Mouse (Mus musculus) heart, embryonic 13.5 days (tissue): Measurements from ENCODE around the gene Yipf1. TPM values are rescaled to one million over a fixed set of nuclear protein-coding genes. Genes with fewer than 3 reads are reported as not detected.

Experiments used
- ATAC-seq: fragments of 200-750 bp; cut with Nextera tagmentation; 2 replicates; pipeline ENCODE4 v1.8.0; 2017; ENCODE audit warnings: moderate TSS enrichment; ENCODE audit not compliant: insufficient number of reproducible peaks, low FRiP score, low TSS enrichment; ENCODE audit errors: extremely low read depth
- H3K27ac ChIP-seq: fragments of 300-500 bp; sonication (generic); replicated peaks from 2 replicates; pipeline ENCODE4 v1.5.1; 2015; ENCODE audit warnings: moderate library complexity, mild to moderate bottlenecking, inconsistent platforms
- H3K27me3 ChIP-seq: fragments of 300-500 bp; sonication (generic); replicated peaks from 2 replicates; pipeline ENCODE4 v1.6.1; 2015; ENCODE audit warnings: mild to moderate bottlenecking, inconsistent platforms
- H3K36me3 ChIP-seq: fragments of 300-500 bp; sonication (generic); 2 replicates; pipeline ENCODE4 v1.6.1; 2015; ENCODE audit warnings: mild to moderate bottlenecking, inconsistent platforms
- H3K4me1 ChIP-seq: fragments of 300-500 bp; sonication (generic); 2 replicates; pipeline ENCODE4 v1.6.1; 2015; ENCODE audit warnings: inconsistent platforms
- H3K4me2 ChIP-seq: fragments of 300-500 bp; sonication (generic); 2 replicates; pipeline ENCODE4 v1.6.1; 2015; ENCODE audit warnings: inconsistent platforms, mild to moderate bottlenecking, moderate library complexity
- H3K4me3 ChIP-seq: fragments of 300-500 bp; sonication (generic); 2 replicates; pipeline ENCODE4 v1.5.1; 2015; ENCODE audit warnings: moderate library complexity, mild to moderate bottlenecking, inconsistent platforms
- H3K9ac ChIP-seq: fragments of 300-500 bp; sonication (generic); 2 replicates; pipeline ENCODE4 v1.6.1; 2015; ENCODE audit warnings: inconsistent platforms, mild to moderate bottlenecking, moderate library complexity
- H3K9me3 ChIP-seq: fragments of 300-500 bp; sonication (generic); 2 replicates; pipeline ENCODE4 v1.6.1; 2016; ENCODE audit warnings: inconsistent platforms
- WGBS: fragments of 180-500 bp; shearing (Covaris S2); methylation state at CpG from one replicate; pipeline ENCODE4 v1.1.7; 2015; ENCODE audit warnings: mixed read lengths; 5-methylcytosine and 5-hydroxymethylcytosine counted together
- polyA plus RNA-seq: library from polyadenylated mRNA; unstranded; fragments of >200 nt; fragmentation: Nextera tagmentation; extraction: Ambion mirVana; gene quantifications from 2 replicates; pipeline ENCODE4 v1.2.1, GENCODE M21; 2015

Gene Yipf1
- 42.7 and 44.3 TPM in 2 replicates for polyA plus RNA-seq

DNA sequence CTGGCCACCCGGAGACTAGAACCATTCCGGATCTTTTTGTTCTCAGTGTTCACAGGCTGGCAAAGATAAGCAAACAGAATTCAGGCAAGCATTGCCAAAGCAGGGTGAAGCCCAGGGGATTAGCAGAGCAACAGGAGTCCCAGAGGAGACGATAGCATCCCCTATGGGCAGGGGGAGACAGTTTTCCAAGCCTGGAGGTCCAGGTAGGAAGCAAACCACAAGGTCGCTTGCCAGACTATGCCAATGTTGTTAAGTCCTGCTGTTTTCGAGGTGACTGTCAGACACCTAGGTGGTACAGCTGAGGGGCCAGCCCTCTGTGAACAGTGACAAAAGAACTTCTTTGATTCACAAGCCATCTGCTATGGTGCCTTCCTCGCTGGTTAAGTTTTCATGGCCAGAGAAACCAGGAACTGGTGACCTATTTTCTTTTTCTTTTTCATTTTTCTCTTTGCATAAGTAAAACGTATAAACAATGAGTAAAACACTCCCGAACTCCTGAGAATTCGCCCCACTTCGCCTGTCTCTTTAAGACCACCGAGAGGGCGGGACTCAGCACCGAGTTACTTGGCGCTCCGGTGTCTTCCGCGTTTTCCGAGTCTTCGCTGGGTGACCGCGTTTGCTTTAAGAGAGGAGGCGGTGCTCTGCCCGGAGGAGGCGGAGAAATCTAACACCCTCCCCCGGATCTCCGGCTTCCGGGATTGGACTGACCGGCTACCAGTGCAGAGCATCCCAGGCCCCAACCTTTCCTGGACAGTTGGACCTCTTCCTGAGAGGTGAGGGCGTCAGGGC is at the start of gene Yipf1:
Yipf1 (plus strand) TSS at position 674 of the 789 bp plus-strand sequence.
- H3K36me3 ChIP-seq: peaks cover 31% of the 10 kb centered on the region
- peak within 1 kb of the TSS; percentile 33 for H3K27ac ChIP-seq
- WGBS: under 1% methylated on average over 29 of the region's 29 CpGs
- H3K9ac ChIP-seq: peak within 1 kb of the TSS; percentile 84
- peak; percentile 74 for ATAC-seq
- peak within 1 kb of the TSS; percentile 80 for H3K4me3 ChIP-seq
- H3K4me1 ChIP-seq: peaks cover 12% of the 10 kb centered on the region
- H3K9me3 ChIP-seq: no peaks in the 10 kb centered on the region
- H3K27me3 ChIP-seq: no peaks in the 10 kb centered on the region
- H3K4me2 ChIP-seq: peak within 1 kb of the TSS; percentile 85

DNA sequence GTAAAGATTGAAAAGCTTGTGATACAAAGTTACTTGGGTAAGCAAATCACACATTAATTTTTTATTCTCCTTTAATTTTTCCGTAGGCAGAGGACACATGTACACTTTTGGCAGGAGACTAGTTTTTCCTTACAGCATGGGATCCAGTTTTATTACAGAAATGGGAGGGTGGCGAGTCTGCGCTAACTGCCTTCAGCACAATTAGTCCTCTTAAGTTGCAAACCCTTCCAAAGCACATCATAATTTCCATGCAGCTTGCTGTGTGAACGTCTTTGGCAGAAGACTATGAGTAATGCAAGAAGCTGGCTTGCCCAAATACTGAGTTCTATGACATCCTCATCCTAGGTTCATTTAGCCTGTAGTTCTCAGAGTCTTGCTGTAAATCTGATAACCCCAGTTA is 40.5 kb upstream of the Yipf1 start:
- no peak for ATAC-seq
- 71% methylated on average over 4 of the region's 4 CpGs for WGBS
- no peak overlapping the region for H3K27ac ChIP-seq
- H3K4me2 ChIP-seq: no peak overlapping the region
- H3K4me3 ChIP-seq: no peak overlapping the region
- H3K36me3 ChIP-seq: peaks cover 9% of the 10 kb centered on the region; the same call in 1 of the 2 replicates
- H3K9ac ChIP-seq: no peak overlapping the region
- H3K4me1 ChIP-seq: peaks cover 13% of the 10 kb centered on the region
- H3K27me3 ChIP-seq: no peaks in the 10 kb centered on the region; the same call in 1 of the 2 replicates
- no peaks in the 10 kb centered on the region for H3K9me3 ChIP-seq

DNA sequence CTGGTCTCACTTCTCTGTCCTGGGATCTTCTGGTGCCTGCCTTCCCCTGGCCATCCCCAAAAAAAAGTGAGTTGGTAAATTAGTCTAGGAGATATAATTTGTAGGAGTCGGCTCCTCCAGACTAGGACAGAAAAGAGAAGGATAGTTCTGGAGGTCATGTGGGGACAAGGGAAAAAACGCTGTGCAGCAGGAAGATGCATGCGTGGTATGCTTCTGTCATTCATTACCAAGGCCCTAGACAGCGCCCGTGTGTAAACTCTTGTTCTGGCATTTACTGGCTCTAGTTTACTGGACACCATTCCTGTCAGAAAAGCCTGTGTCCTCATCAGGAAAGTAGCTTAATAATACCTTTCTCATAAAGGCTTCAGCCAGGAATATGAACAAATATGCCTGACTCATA is 39.7 kb upstream of the Yipf1 start:
- Histone ChIP-seq H3K27ac (no peak overlapping the region), H3K4me2 (no peak overlapping the region), H3K4me3 (no peak overlapping the region), H3K9ac (no peak overlapping the region), H3K27me3 (no peaks in the 10 kb centered on the region; the same call in 1 of the 2 replicates), H3K36me3 (peaks cover 6% of the 10 kb centered on the region; the same call in 1 of the 2 replicates), H3K9me3 (no peaks in the 10 kb centered on the region), H3K4me1 (peaks cover 13% of the 10 kb centered on the region)
- 68% methylated on average over 5 of the region's 5 CpGs for WGBS
- ATAC-seq: no peak

DNA sequence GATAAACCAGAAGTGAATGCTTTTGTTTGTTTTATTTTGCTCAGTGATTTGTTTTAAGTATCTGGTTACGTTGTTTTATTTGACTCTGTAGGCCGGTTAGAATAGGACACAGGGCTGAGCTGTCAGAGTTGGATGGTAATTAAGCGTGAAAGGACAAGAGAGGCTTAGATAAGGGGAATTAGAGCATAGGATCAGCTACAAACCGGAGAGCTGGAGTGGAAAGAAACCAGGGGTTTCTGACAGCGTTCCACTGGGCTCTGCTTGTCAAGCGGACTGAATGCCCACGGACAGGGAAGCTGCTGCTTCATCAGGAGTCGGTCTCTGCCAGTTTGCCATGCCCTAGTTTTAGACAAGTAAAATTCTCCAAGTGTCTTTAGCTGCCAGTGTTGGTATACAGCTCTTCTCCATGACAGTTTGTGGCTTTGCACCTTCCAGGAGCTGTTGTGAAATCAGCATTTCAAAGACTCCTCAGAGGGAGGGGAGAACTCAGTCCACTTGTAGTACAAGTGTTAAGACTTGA is 35.9 kb upstream of the Yipf1 start:
- Histone ChIP-seq H3K27ac (no peak overlapping the region), H3K4me3 (no peak overlapping the region), H3K4me2 (0 out of 2 replicates have a peak overlapping the region, but pooled peaks have one; percentile 8), H3K9me3 (no peaks in the 10 kb centered on the region), H3K9ac (no peak overlapping the region), H3K4me1 (peaks cover 4% of the 10 kb centered on the region; the same call in 1 of the 2 replicates), H3K27me3 (no peaks in the 10 kb centered on the region; the same call in 1 of the 2 replicates), H3K36me3 (peaks cover 19% of the 10 kb centered on the region)
- 23% methylated on average over 8 of the region's 8 CpGs for WGBS
- no peak for ATAC-seq

DNA sequence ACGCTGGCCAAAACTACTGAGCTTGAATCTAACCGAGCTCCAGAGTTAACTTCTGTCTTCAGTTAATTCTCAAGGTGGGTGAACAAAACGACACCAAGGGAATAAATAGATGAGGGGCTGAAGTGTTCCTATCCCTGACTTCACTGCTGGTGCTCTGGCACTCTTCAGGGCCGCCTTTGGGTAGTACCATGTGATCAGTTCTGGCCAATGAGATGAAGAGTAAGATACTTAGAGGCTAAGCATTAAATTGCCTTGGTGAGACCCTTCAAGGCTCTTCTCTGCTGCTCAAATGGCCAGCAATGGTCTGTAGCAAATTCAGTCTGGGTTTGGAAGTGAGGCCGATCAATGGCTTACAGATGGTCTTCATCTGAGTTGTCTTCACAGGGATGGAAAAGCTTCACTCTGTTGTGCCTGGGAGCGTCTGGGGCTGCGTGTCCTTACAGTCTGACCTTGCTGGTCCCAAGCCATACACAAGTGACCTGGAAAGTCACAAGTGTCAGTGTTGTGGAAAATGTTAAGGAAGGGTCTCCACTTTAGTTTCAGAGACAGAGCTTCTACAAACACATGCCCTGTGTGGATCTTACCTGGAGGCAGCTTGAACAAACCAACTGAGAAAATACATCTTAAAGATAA is 33.2 kb upstream of the Yipf1 start:
- 67% methylated on average over 7 of the region's 7 CpGs for WGBS
- no peak for ATAC-seq

DNA sequence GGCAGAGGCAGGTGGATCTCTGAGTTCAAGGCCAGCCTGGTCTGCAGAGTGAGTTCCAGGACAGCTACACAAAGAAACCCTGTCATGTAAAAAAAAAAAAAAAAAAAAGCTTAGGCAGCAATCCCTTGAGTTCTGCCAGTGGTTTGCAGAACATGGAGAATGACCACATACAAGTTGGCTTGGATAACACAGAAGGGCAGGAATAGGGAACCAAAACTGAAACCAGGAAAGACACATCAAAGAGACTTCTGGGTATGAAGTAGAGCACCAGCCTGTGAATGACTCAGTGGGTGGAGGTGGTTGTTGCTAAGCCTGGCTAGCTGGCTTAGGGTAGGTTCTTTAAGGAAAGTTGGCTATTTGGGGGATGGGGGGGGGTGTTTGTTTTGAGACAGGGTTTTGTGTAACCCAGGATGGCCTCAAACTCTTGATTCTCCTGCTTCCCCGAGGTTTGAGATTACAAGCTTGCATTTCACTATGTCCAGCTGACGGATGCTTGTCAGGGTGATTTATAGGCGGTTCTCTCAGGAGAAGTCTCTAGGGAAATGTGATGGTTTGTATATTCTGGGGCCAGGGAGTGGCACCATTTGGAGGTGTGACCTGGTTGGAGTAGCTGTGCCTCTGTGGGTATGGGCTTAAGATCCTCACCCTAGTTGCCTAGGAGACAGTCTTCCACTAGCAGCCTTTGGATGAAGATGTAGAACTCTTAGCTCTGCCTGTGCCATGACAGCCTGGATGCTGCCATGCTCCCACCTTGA is 28.5 kb upstream of the Yipf1 start:
- H3K27ac ChIP-seq: no peak overlapping the region
- no peaks in the 10 kb centered on the region for H3K4me1 ChIP-seq
- no peak overlapping the region for H3K4me3 ChIP-seq
- 63% methylated on average over 3 of the region's 3 CpGs for WGBS
- no peaks in the 10 kb centered on the region for H3K9me3 ChIP-seq
- H3K4me2 ChIP-seq: no peak overlapping the region
- no peak for ATAC-seq
- peaks cover 11% of the 10 kb centered on the region; the same call in 1 of the 2 replicates for H3K36me3 ChIP-seq
- H3K9ac ChIP-seq: no peak overlapping the region
- H3K27me3 ChIP-seq: no peaks in the 10 kb centered on the region

More for the DNA sequence above, 33.2 kb upstream of the Yipf1 start:
- H3K9me3 ChIP-seq: no peaks in the 10 kb centered on the region
- H3K4me1 ChIP-seq: peaks cover 4% of the 10 kb centered on the region; the same call in 1 of the 2 replicates
- H3K4me3 ChIP-seq: no peak overlapping the region
- peaks cover 19% of the 10 kb centered on the region for H3K36me3 ChIP-seq
- no peaks in the 10 kb centered on the region; the same call in 1 of the 2 replicates for H3K27me3 ChIP-seq
- H3K27ac ChIP-seq: no peak overlapping the region
- H3K4me2 ChIP-seq: no peak overlapping the region
- H3K9ac ChIP-seq: no peak overlapping the region

DNA sequence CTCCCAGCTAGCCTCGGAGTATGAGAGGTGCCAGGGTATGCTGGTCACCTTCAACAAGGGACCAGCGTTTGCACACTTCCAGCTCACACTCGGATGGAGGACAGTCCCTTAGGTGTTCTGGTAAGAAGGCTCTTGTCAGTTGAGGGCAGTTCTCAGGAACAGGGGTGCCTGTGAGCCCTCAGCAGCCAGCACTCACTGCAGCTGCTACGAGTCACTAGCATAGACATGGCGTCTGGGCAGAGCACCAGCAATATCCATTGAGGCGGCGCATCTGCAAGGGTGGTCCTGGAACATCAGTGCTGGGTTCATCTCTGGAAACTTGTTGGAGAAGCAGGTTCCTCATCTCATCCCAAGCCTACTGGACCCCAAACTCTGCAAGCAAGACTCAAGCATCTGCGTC is 27.8 kb upstream of the Yipf1 start:
- Histone ChIP-seq H3K4me2 (no peak overlapping the region), H3K27ac (no peak overlapping the region), H3K36me3 (0 out of 2 replicates have a peak, but pooled peaks cover 3% of the 10 kb centered on the region), H3K4me3 (no peak overlapping the region), H3K4me1 (no peaks in the 10 kb centered on the region), H3K27me3 (no peaks in the 10 kb centered on the region), H3K9ac (no peak overlapping the region), H3K9me3 (no peaks in the 10 kb centered on the region)
- WGBS: 85% methylated on average over 8 of the region's 8 CpGs
- no peak for ATAC-seq

DNA sequence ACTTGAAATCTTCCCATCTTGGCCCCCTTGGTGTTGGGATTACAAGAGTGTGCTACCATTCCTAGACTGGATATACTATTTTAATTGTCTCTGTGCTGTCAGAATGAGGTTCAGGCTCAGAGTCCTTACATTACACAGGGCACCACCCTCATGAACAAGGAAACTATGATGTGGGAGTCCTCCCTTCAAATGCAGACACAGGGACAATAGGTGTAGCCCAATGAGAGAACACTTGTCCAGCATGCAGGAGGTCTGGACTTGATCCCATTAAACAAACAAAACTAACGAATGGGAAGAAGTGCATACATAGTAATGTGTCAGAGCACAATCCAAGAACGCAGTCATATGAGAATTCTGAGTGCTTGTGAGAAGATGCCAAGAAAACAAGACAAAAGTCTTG is 26.6 kb upstream of the Yipf1 start:
- H3K9ac ChIP-seq: no peak overlapping the region
- H3K4me2 ChIP-seq: no peak overlapping the region
- no peak overlapping the region for H3K4me3 ChIP-seq
- H3K9me3 ChIP-seq: no peaks in the 10 kb centered on the region
- no peak for ATAC-seq
- no peaks in the 10 kb centered on the region for H3K27me3 ChIP-seq
- 78% methylated on average over 2 of the region's 2 CpGs for WGBS
- H3K27ac ChIP-seq: no peak overlapping the region
- H3K36me3 ChIP-seq: 0 out of 2 replicates have a peak, but pooled peaks cover 3% of the 10 kb centered on the region
- no peaks in the 10 kb centered on the region for H3K4me1 ChIP-seq

DNA sequence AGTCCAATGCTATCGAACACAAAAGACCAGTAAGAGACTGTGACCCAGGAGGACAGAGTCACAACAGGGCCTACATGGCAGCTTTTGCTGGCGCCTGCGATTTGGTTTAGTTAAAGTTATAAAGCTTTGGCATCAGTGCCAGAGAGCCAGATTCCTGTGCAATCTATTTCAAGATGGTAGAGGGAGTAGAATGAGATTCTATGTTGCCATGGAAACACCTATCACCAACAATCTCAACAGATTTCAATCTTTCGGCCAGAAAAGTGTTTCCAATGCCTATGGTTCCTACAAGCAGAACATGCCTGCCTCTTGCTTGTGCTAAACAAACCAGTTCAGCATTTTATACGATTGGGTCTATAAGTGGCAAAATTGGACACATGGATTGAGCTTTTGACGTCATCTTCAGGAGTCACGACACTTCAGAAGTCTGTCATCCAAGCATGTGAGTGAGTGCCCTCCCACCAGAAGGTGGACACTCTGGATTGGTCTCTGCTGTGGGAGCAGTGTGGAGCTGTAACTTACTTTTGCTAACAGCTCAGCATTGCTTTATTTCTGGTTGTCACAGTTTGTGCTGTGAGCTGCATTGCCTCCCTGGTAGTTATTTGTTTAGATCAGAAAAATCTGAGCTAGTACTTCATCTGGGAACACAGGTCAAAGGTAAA is 22.4 kb upstream of the Yipf1 start:
- Histone ChIP-seq H3K9ac (no peak overlapping the region), H3K4me2 (no peak overlapping the region), H3K27ac (no peak overlapping the region), H3K36me3 (no peaks in the 10 kb centered on the region), H3K9me3 (no peaks in the 10 kb centered on the region), H3K4me1 (no peaks in the 10 kb centered on the region), H3K27me3 (0 out of 2 replicates have a peak, but pooled peaks cover 4% of the 10 kb centered on the region), H3K4me3 (no peak overlapping the region)
- 78% methylated on average over 7 of the region's 7 CpGs for WGBS
- ATAC-seq: no peak

DNA sequence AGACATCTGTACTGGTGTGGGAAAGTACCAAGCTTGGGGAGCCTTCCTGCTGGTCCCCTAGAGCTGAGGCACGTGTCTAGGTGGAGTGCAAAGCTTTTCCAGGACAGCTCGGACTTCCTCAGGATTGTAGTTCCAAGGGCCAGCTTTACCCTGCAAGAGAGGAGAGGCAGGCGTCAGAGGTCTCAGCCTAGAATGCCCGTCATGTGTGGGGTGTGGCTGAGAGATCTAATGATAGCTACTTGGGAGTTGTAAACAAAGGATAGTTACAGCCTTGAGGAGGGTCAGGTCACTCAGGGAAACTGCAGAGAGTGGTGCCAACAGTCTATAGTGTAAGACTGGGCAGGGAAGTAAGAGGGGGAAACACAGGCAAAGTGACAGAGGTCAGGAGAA is 21.9 kb upstream of the Yipf1 start:
- Histone ChIP-seq H3K27me3 (0 out of 2 replicates have a peak, but pooled peaks cover 4% of the 10 kb centered on the region), H3K4me1 (no peaks in the 10 kb centered on the region), H3K9me3 (no peaks in the 10 kb centered on the region), H3K36me3 (no peaks in the 10 kb centered on the region), H3K9ac (no peak overlapping the region), H3K27ac (no peak overlapping the region), H3K4me2 (no peak overlapping the region), H3K4me3 (no peak overlapping the region)
- 37% methylated on average over 4 of the region's 4 CpGs for WGBS
- no peak for ATAC-seq
